In the genomic region with DNA sequence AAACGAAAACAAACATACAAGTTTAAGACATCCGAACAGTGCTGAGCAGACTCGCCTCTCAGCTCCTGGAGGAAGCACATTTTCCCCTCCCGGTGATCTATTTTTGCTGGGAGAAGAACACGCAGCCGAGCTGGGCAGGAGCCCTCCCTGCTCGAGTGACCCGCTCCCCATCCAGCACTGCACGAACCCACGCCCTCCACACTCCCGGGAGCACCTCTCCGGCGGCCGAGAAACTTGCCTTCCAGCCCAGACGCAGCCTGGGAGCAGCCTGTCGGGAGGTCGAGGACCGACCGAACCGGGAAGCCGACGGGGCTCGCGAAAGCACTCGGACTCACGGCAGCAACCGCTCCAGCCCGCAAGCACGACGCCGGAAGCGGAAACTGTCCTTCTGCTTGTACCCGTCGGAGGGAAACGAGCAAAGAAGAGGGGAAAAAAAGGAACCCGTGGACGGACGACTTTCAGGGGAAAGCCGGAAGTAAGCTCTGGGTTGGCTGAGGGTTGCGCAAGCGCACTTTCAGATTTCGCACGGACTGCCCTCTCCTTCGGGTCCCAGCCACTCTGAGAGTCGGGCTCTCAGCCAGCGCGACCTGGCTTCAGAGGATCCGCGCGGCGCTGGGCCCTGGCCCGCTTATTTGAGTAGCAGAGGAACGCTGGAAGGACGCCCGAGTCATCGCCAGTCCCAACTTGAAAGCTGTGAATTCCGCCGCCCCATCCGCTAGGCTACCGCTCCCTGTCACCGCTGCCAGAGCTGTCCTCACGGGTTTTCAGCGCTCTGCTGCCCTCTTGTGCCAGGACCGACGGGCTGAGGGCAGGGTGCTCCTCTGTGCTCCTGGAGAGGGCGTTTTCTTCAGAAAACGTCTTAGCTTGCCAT, we compare ENCODE assay signal across 8 mouse cellular contexts. TPM values are rescaled to one million over a fixed set of nuclear protein-coding genes. Genes with fewer than 3 reads are reported as not detected.
DNase-seq lines count a peak whose midpoint lies in the region; ATAC-seq and TF ChIP-seq lines count a peak whose summit lies in the region.

Gene Bms1 (minus strand): TSS at position 425 of the 871 bp plus-strand sequence.

- no peaks in the 10 kb centered on the region for H3K27me3 ChIP-seq in MEL (ENCODE audit: control insufficient read depth in 1 of 2, insufficient read depth in 2 of 2, low read length in 2 of 2)
- no peaks in the 10 kb centered on the region for H3K27me3 ChIP-seq in cerebellum, adult 2 months (ENCODE audit: control insufficient read depth, insufficient read depth, low read length)
- H3K27me3 ChIP-seq in forebrain, postnatal 0 days (ENCODE audit: insufficient read depth, low read length) = no peaks in the 10 kb centered on the region
- no peaks in the 10 kb centered on the region for H3K27me3 ChIP-seq in lung, embryonic 15.5 days

- under 1% methylated on average over 67 of the region's 67 CpGs for WGBS in cerebellum, adult 2 months
- under 1% methylated on average over 67 of the region's 67 CpGs for WGBS in forebrain, postnatal 0 days
- WGBS in lung, embryonic 15.5 days = under 1% methylated on average over 67 of the region's 67 CpGs

- peak within 1 kb of the TSS; percentile 96 for H3K9ac ChIP-seq in MEL (ENCODE audit: control insufficient read depth, low read depth, low read length, poor library complexity, severe bottlenecking)
- peak within 1 kb of the TSS; percentile 81 for H3K9ac ChIP-seq in forebrain, postnatal 0 days
- H3K9ac ChIP-seq in lung, embryonic 15.5 days = peak within 1 kb of the TSS; percentile 94

- TF ChIP-seq RAD21 in MEL (IDR thresholded peaks at IDR 0.05; ENCODE audit: low read depth, low read length) = peak; percentile 66

- H3K4me1 ChIP-seq in MEL (ENCODE audit: control insufficient read depth in 1 of 2, insufficient read depth in 2 of 2, low read length in 2 of 2) = peaks cover 2 to 11% of the 10 kb centered on the region in 2 experiments; a peak in 3 of 4 replicates
- peaks cover 3% of the 10 kb centered on the region; the same call in 1 of the 2 replicates for H3K4me1 ChIP-seq in cerebellum, adult 2 months (ENCODE audit: control insufficient read depth, insufficient read depth, low read length)
- H3K4me1 ChIP-seq in forebrain, postnatal 0 days (ENCODE audit: insufficient read depth) = peaks cover 6% of the 10 kb centered on the region; the same call in 1 of the 2 replicates
- peaks cover 11% of the 10 kb centered on the region for H3K4me1 ChIP-seq in lung, embryonic 15.5 days

- peak; percentile 99 for DNase-seq in MEL (ENCODE audit: low read depth, low spot score)
- peak; percentile 95 to 98 for DNase-seq in cerebellum, adult 2 months
- DNase-seq in forebrain, postnatal 0 days = peak; percentile 98
- peak; percentile 97 for DNase-seq in heart, postnatal 4 days
- peak; percentile 90 to 96 for DNase-seq in layer of hippocampus, adult 8-10 months (ENCODE audit: low spot score in 2 of 2)
- peak; percentile 89 for DNase-seq in ovary, adult 18-20 months (ENCODE audit: low spot score)
- DNase-seq in thymus, postnatal 0 days (ENCODE audit: low spot score) = peak; percentile 96

- peak in 1 of 2 experiments; percentile 5; a peak in 1 of 4 replicates for TF ChIP-seq EP300 in MEL (IDR thresholded peaks at IDR 0.05; ENCODE audit: low read depth in 1 of 2, low read length in 2 of 2)

- peak; percentile 72 to 100 (median 96); a peak in 5 of 6 replicates for TF ChIP-seq CTCF in MEL (IDR thresholded peaks at IDR 0.05 in 2 of 3, conservative IDR thresholded peaks at IDR 0.05 in 1 of 3; ENCODE audit: control insufficient read depth in 1 of 3, insufficient read depth in 1 of 3, low read depth in 2 of 3, low read length in 3 of 3, poor library complexity in 1 of 3, severe bottlenecking in 1 of 3)
- peak; percentile 84 for TF ChIP-seq CTCF in cerebellum, adult 2 months (IDR thresholded peaks at IDR 0.05; ENCODE audit: borderline replicate concordance, insufficient read depth, low read depth, low read length)
- peak; percentile 97 for TF ChIP-seq CTCF in forebrain, postnatal 0 days (IDR thresholded peaks at IDR 0.05; ENCODE audit: low read depth)

- peak within 1 kb of the TSS; percentile 59 for H3K4me2 ChIP-seq in forebrain, postnatal 0 days (ENCODE audit: low read depth)
- H3K4me2 ChIP-seq in lung, embryonic 15.5 days = peak within 1 kb of the TSS; percentile 59

- peaks cover 13 to 16% of the 10 kb centered on the region in 2 experiments for H3K36me3 ChIP-seq in MEL (ENCODE audit: control insufficient read depth in 1 of 2, insufficient read depth in 2 of 2, low read length in 2 of 2)
- H3K36me3 ChIP-seq in forebrain, postnatal 0 days (ENCODE audit: insufficient read depth) = peaks cover 26% of the 10 kb centered on the region
- peaks cover 25% of the 10 kb centered on the region for H3K36me3 ChIP-seq in lung, embryonic 15.5 days

- TF ChIP-seq POLR2A in MEL (IDR thresholded peaks at IDR 0.05; ENCODE audit: control insufficient read depth in 1 of 2, insufficient read depth in 1 of 2, low read depth in 1 of 2, low read length in 2 of 2, poor library complexity in 1 of 2) = peak; percentile 94 to 99
- TF ChIP-seq POLR2A in cerebellum, adult 2 months (IDR thresholded peaks at IDR 0.05; ENCODE audit: borderline replicate concordance, insufficient read depth, low read length) = peak; percentile 92

- no peaks in the 10 kb centered on the region for H3K9me3 ChIP-seq in MEL (replicated peaks; ENCODE audit: insufficient read depth, low read length)
- no peaks in the 10 kb centered on the region for H3K9me3 ChIP-seq in forebrain, postnatal 0 days (ENCODE audit: low read length)
- no peaks in the 10 kb centered on the region for H3K9me3 ChIP-seq in lung, embryonic 15.5 days

- peak within 1 kb of the TSS; percentile 76 for H3K27ac ChIP-seq in MEL (ENCODE audit: control insufficient read depth, low read depth, low read length)
- peak within 1 kb of the TSS; percentile 69 for H3K27ac ChIP-seq in cerebellum, adult 2 months (ENCODE audit: insufficient read depth, low read length)
- peak within 1 kb of the TSS; percentile 94 for H3K27ac ChIP-seq in forebrain, postnatal 0 days (ENCODE audit: low read depth, low read length)
- peak within 1 kb of the TSS; percentile 94 for H3K27ac ChIP-seq in lung, embryonic 15.5 days

- peaks cover 17% of the 10 kb centered on the region for H3K79me2 ChIP-seq in MEL (ENCODE audit: control insufficient read depth, insufficient read depth, low read length, poor library complexity)

- H3K4me3 ChIP-seq in MEL (ENCODE audit: control insufficient read depth in 1 of 2, insufficient read depth in 1 of 2, low read depth in 2 of 2, low read length in 2 of 2) = peak within 1 kb of the TSS; percentile 91 to 95
- peak within 1 kb of the TSS; percentile 76 for H3K4me3 ChIP-seq in cerebellum, adult 2 months (replicated peaks; ENCODE audit: insufficient read depth, low read depth, low read length)
- H3K4me3 ChIP-seq in forebrain, postnatal 0 days (ENCODE audit: low read depth, low read length) = peak within 1 kb of the TSS; percentile 91
- peak within 1 kb of the TSS; percentile 90 for H3K4me3 ChIP-seq in lung, embryonic 15.5 days

- ATAC-seq in forebrain, postnatal 0 days = peak; percentile 98
- peak; percentile 97 for ATAC-seq in lung, embryonic 15.5 days (ENCODE audit: borderline replicate concordance, extremely low read depth, low FRiP score, low TSS enrichment)

TF ChIP-seq in MEL, 35 proteins besides CTCF, POLR2A, EP300 and RAD21 (continues in another document):
- no peak for TF ChIP-seq ZKSCAN1 (IDR thresholded peaks at IDR 0.05; ENCODE audit: low read depth, low read length)
- no peak; the same call in 1 of the 2 replicates for TF ChIP-seq KAT2A (conservative IDR thresholded peaks at IDR 0.05; ENCODE audit: low read depth, low read length)
- TF ChIP-seq ZNF384 (IDR thresholded peaks at IDR 0.05; ENCODE audit: low read depth, low read length) = 0 out of 2 replicates have a peak, but pooled peaks have one; percentile 11
- peak; percentile 46; the same call in 1 of the 2 replicates for TF ChIP-seq RCOR1 (IDR thresholded peaks at IDR 0.05; ENCODE audit: low read depth, low read length)
- TF ChIP-seq MAZ (IDR thresholded peaks at IDR 0.05; ENCODE audit: low read depth, low read length) = peak; percentile 85; the same call in 1 of the 2 replicates
- TF ChIP-seq MYC (IDR thresholded peaks at IDR 0.05; ENCODE audit: low read depth, low read length) = peak; percentile 90
- TF ChIP-seq GATA1 (IDR thresholded peaks at IDR 0.05; ENCODE audit: low read depth, low read length) = no peak
- no peak for TF ChIP-seq POLR2AphosphoS5 (IDR thresholded peaks at IDR 0.05; ENCODE audit: borderline replicate concordance, low read depth, low read length)
- TF ChIP-seq E2F4 (IDR thresholded peaks at IDR 0.05; ENCODE audit: borderline replicate concordance, low read depth, low read length) = no peak
- no peak for TF ChIP-seq USF2 (IDR thresholded peaks at IDR 0.05; ENCODE audit: borderline replicate concordance in 1 of 2, insufficient read depth in 1 of 2, low read depth in 1 of 2, low read length in 2 of 2)
- TF ChIP-seq CHD2 (IDR thresholded peaks at IDR 0.05; ENCODE audit: low read length) = no peak
- peak; percentile 85 for TF ChIP-seq MXI1 (IDR thresholded peaks at IDR 0.05; ENCODE audit: low read depth, low read length)
- peak; percentile 67; the same call in 1 of the 2 replicates for TF ChIP-seq UBTF (IDR thresholded peaks at IDR 0.05; ENCODE audit: borderline replicate concordance, insufficient read depth, low read depth, low read length)
- peak; percentile 89 for TF ChIP-seq TBP (IDR thresholded peaks at IDR 0.05; ENCODE audit: low read depth, low read length)
- peak; percentile 72 for TF ChIP-seq SMC3 (IDR thresholded peaks at IDR 0.05; ENCODE audit: low read depth, low read length)
- peak; percentile 97 for TF ChIP-seq SIN3A (IDR thresholded peaks at IDR 0.05; ENCODE audit: low read length)
- peak; percentile 94 for TF ChIP-seq POLR2AphosphoS2 (IDR thresholded peaks at IDR 0.05; ENCODE audit: low read length)
- peak; percentile 68 for TF ChIP-seq MAX (IDR thresholded peaks at IDR 0.05; ENCODE audit: low read length)
- no peak for TF ChIP-seq MYB (IDR thresholded peaks at IDR 0.05; ENCODE audit: low read depth, low read length)
- TF ChIP-seq BHLHE40 (IDR thresholded peaks at IDR 0.05; ENCODE audit: borderline replicate concordance, low read depth, low read length) = no peak

RNA-seq across cellular contexts. Expression of gene Bms1, which starts in this region (rescaled TPM):
- 95.3 and 100 TPM in 2 replicates for total RNA-seq in MEL (2012; rRNA removed)
- polyA plus RNA-seq in MEL (2012; ENCODE audit: insufficient read depth in 1 of 2, insufficient read length in 2 of 2, low read depth in 1 of 2, low replicate concordance in 2 of 2, missing spikeins in 1 of 2) = 100 to 1,000 TPM; 109 to 384 TPM
- 18.9 and 19.5 TPM in 2 replicates for polyA plus RNA-seq in cerebellum, adult 2 months (2012; rRNA removed)
- total RNA-seq in forebrain, postnatal 0 days (2014; rRNA removed) = 15.0 and 38.7 TPM in 2 replicates
- 8.5 and 10.5 TPM in 2 replicates for polyA plus RNA-seq in forebrain, postnatal 0 days (2015; fragmentation: Nextera tagmentation; extraction: Ambion mirVana)
- total RNA-seq in heart, postnatal 4 days (2021) = 10 to 100 TPM; 19.9 to 23.6 TPM
- total RNA-seq in layer of hippocampus, adult 8-10 months (2022) = 10 to 100 TPM; 23.1 to 26.2 (median 24.9) TPM
- 35.2 and 36.8 TPM in 2 replicates for polyA plus RNA-seq in lung, embryonic 15.5 days (2015; fragmentation: Nextera tagmentation; extraction: Ambion mirVana)
- polyA plus RNA-seq in thymus, postnatal 0 days (2015; fragmentation: Nextera tagmentation; extraction: Ambion mirVana) = 26.6 and 27.9 TPM in 2 replicates

Comparison
In these comparisons a context has a peak if more than half of its experiments do, and no peak if none do; other contexts are left out.
1. Peak in every context shown above with its lines: DNase-seq, ATAC-seq, H3K4me3 ChIP-seq and H3K27ac ChIP-seq.